Mouse (Mus musculus): ENCODE measurements at regions not wholly inside any gene's neighbourhood (a gene's known extent, or its start where the extent isn't known, plus 50 kb on each side); places are given as distances from the start of the nearest gene placed in this dataset.

- Histone ChIP-seq H3K9ac (no peak overlapping the region), H3K36me3 (no peaks in the 10 kb centered on the region), H3K27ac (no peak overlapping the region), H3K4me2 (replicated peaks) (no peak overlapping the region), H3K4me1 (0 out of 2 replicates have a peak, but pooled peaks cover 3% of the 10 kb centered on the region), H3K4me3 (no peak overlapping the region), H3K9me3 (replicated peaks) (no peaks in the 10 kb centered on the region), H3K27me3 (no peaks in the 10 kb centered on the region)
- 36% methylated on average over 8 of the region's 8 CpGs for WGBS
- ATAC-seq (ENCODE audit: low FRiP score): no peak
Observed at GRCm38 (mm10) chr1:121154616-121155015, 177.8 kb downstream of the Insig2 start.

- Histone ChIP-seq H3K36me3 (no peaks in the 10 kb centered on the region), H3K4me1 (no peaks in the 10 kb centered on the region), H3K9me3 (replicated peaks) (no peaks in the 10 kb centered on the region), H3K27ac (no peak overlapping the region), H3K9ac (no peak overlapping the region), H3K4me2 (replicated peaks) (no peak overlapping the region), H3K4me3 (no peak overlapping the region), H3K27me3 (peaks cover 20% of the 10 kb centered on the region)
- WGBS: 51% methylated on average over 3 of the region's 3 CpGs
- ATAC-seq (ENCODE audit: low FRiP score): no peak
Observed at GRCm38 (mm10) chr1:121168651-121169050, 163.7 kb downstream of the Insig2 start.

GRCm38 (mm10) chr1:121176541-121176940 lies 155.8 kb downstream of the Insig2 start:
- peaks cover 13% of the 10 kb centered on the region for H3K4me1 ChIP-seq
- no peak overlapping the region for H3K9ac ChIP-seq
- H3K4me3 ChIP-seq: no peak overlapping the region
- no peak for ATAC-seq (ENCODE audit: low FRiP score)
- peaks cover 75% of the 10 kb centered on the region for H3K27me3 ChIP-seq
- H3K36me3 ChIP-seq: no peaks in the 10 kb centered on the region
- no peak overlapping the region for H3K27ac ChIP-seq
- 1% methylated on average over 3 of the region's 3 CpGs for WGBS
- no peaks in the 10 kb centered on the region for H3K9me3 ChIP-seq (replicated peaks)
- no peak overlapping the region for H3K4me2 ChIP-seq (replicated peaks)

- peak; percentile 72 for ATAC-seq (ENCODE audit: low FRiP score)
- H3K27ac ChIP-seq: peak overlapping the region; percentile 67; the same call in 1 of the 2 replicates
- no peaks in the 10 kb centered on the region for H3K36me3 ChIP-seq
- H3K4me3 ChIP-seq: peak overlapping the region; percentile 21
- H3K4me2 ChIP-seq (replicated peaks): peak overlapping the region; percentile 45
- H3K9ac ChIP-seq: peak overlapping the region; percentile 42; the same call in 1 of the 2 replicates
- WGBS: 2% methylated on average over 22 of the region's 22 CpGs
- peaks cover 13% of the 10 kb centered on the region for H3K4me1 ChIP-seq
- no peaks in the 10 kb centered on the region for H3K9me3 ChIP-seq (replicated peaks)
- peaks cover 75% of the 10 kb centered on the region for H3K27me3 ChIP-seq
Observed at GRCm38 (mm10) chr1:121177136-121177907, 155.1 kb downstream of the Insig2 start.

GRCm38 (mm10) chr1:121177908-121178311 lies 154.5 kb downstream of the Insig2 start:
- Histone ChIP-seq H3K9ac (peak overlapping the region; percentile 42; the same call in 1 of the 2 replicates), H3K36me3 (no peaks in the 10 kb centered on the region), H3K4me2 (replicated peaks) (peak overlapping the region; percentile 45), H3K4me1 (peaks cover 13% of the 10 kb centered on the region), H3K27me3 (peaks cover 79% of the 10 kb centered on the region), H3K4me3 (peak overlapping the region; percentile 21), H3K9me3 (replicated peaks) (no peaks in the 10 kb centered on the region), H3K27ac (peak overlapping the region; percentile 67; the same call in 1 of the 2 replicates)
- ATAC-seq (ENCODE audit: low FRiP score): peak; percentile 8; the same call in 1 of the 2 replicates
- WGBS: under 1% methylated on average over 31 of the region's 31 CpGs

GRCm38 (mm10) chr1:121178611-121179245 lies 153.7 kb downstream of the Insig2 start:
- H3K4me3 ChIP-seq: no peak overlapping the region
- H3K4me2 ChIP-seq (replicated peaks): peak overlapping the region; percentile 26; the same call in 1 of the 2 replicates
- no peaks in the 10 kb centered on the region for H3K9me3 ChIP-seq (replicated peaks)
- H3K36me3 ChIP-seq: no peaks in the 10 kb centered on the region
- no peak overlapping the region for H3K9ac ChIP-seq
- H3K27me3 ChIP-seq: peaks cover 72% of the 10 kb centered on the region
- no peak for ATAC-seq (ENCODE audit: low FRiP score)
- H3K27ac ChIP-seq: no peak overlapping the region
- WGBS: 2% methylated on average over 17 of the region's 17 CpGs
- peaks cover 13% of the 10 kb centered on the region for H3K4me1 ChIP-seq

GRCm38 (mm10) chr1:121180273-121181030 lies 151.9 kb downstream of the Insig2 start:
- Histone ChIP-seq H3K4me3 (no peak overlapping the region), H3K27ac (no peak overlapping the region), H3K4me2 (replicated peaks) (no peak overlapping the region), H3K36me3 (no peaks in the 10 kb centered on the region), H3K9ac (no peak overlapping the region), H3K4me1 (peaks cover 13% of the 10 kb centered on the region), H3K27me3 (peaks cover 54% of the 10 kb centered on the region), H3K9me3 (replicated peaks) (no peaks in the 10 kb centered on the region)
- WGBS: 13% methylated on average over 20 of the region's 20 CpGs
- ATAC-seq (ENCODE audit: low FRiP score): peak; percentile 47

GRCm38 (mm10) chr1:121188895-121189294 lies 143.5 kb downstream of the Insig2 start:
- 53% methylated on average over 2 of the region's 2 CpGs for WGBS
- no peaks in the 10 kb centered on the region for H3K36me3 ChIP-seq
- H3K4me1 ChIP-seq: no peaks in the 10 kb centered on the region
- H3K9ac ChIP-seq: no peak overlapping the region
- no peak overlapping the region for H3K27ac ChIP-seq
- no peaks in the 10 kb centered on the region for H3K27me3 ChIP-seq
- H3K4me3 ChIP-seq: no peak overlapping the region
- ATAC-seq (ENCODE audit: low FRiP score): no peak
- no peaks in the 10 kb centered on the region for H3K9me3 ChIP-seq (replicated peaks)
- H3K4me2 ChIP-seq (replicated peaks): no peak overlapping the region

GRCm38 (mm10) chr1:121194800-121195199 lies 137.6 kb downstream of the Insig2 start:
- H3K4me1 ChIP-seq: no peaks in the 10 kb centered on the region
- no peak overlapping the region for H3K9ac ChIP-seq
- H3K4me2 ChIP-seq (replicated peaks): no peak overlapping the region
- H3K4me3 ChIP-seq: no peak overlapping the region
- ATAC-seq (ENCODE audit: low FRiP score): no peak
- no peak overlapping the region for H3K27ac ChIP-seq
- no peaks in the 10 kb centered on the region for H3K9me3 ChIP-seq (replicated peaks)
- WGBS: 93% methylated on average over 4 of the region's 4 CpGs
- H3K27me3 ChIP-seq: no peaks in the 10 kb centered on the region
- no peaks in the 10 kb centered on the region for H3K36me3 ChIP-seq

GRCm38 (mm10) chr1:121215843-121216242 lies 116.5 kb downstream of the Insig2 start:
- no peaks in the 10 kb centered on the region for H3K27me3 ChIP-seq
- no peak overlapping the region for H3K9ac ChIP-seq
- H3K4me3 ChIP-seq: no peak overlapping the region
- no peaks in the 10 kb centered on the region for H3K9me3 ChIP-seq (replicated peaks)
- no peak overlapping the region for H3K4me2 ChIP-seq (replicated peaks)
- no peaks in the 10 kb centered on the region for H3K36me3 ChIP-seq
- no peaks in the 10 kb centered on the region for H3K4me1 ChIP-seq
- no peak overlapping the region for H3K27ac ChIP-seq
- no peak for ATAC-seq (ENCODE audit: low FRiP score)
- 21% methylated on average over 2 of the region's 2 CpGs for WGBS

GRCm38 (mm10) chr1:121224250-121224649 lies 108.1 kb downstream of the Insig2 start:
- H3K9ac ChIP-seq: no peak overlapping the region
- H3K9me3 ChIP-seq (replicated peaks): no peaks in the 10 kb centered on the region
- 0 out of 2 replicates have a peak, but pooled peaks cover 3% of the 10 kb centered on the region for H3K27me3 ChIP-seq
- no peaks in the 10 kb centered on the region for H3K4me1 ChIP-seq
- H3K36me3 ChIP-seq: no peaks in the 10 kb centered on the region
- H3K27ac ChIP-seq: no peak overlapping the region
- no peak overlapping the region for H3K4me2 ChIP-seq (replicated peaks)
- H3K4me3 ChIP-seq: no peak overlapping the region
- ATAC-seq (ENCODE audit: low FRiP score): no peak
- 80% methylated on average over 11 of the region's 11 CpGs for WGBS

Measured in hindbrain, embryonic 12.5 days (tissue).